Mouse (Mus musculus) megakaryocyte, embryonic 14.5 days (primary cell): ENCODE results near the gene Cd40lg.

Experiments
- FLI1 ChIP-seq: IDR thresholded peaks from 2 replicates; pipeline ENCODE4 v1.6.1; 2012; ENCODE audit warnings: low read length, inconsistent platforms, mixed read lengths
- GATA1 ChIP-seq: IDR thresholded peaks from 3 replicates; pipeline ENCODE4 v1.6.1; 2012; ENCODE audit warnings: mixed read lengths, low read length, inconsistent platforms, borderline replicate concordance

DNA sequence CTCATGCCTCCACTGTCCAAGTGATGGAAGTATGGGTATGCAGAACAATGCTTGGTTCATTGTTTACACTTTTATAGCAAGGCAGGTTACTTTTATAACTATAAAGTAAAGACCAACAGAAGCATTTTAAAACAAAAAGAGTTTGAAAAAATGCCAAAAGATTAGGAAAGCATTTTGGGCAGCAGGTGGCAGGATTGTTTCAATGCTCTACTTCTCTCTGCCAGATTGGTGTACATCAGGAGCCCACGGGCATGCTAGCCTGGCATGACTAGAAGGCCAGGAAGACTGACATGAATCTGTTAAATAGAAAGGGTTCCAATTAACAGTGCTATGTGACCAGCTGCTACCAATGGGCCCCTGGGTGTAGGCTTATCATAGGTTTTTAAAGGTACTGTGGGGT, 45.4 kb upstream of the Cd40lg start:
- TF ChIP-seq GATA1 (no peak), FLI1 (no peak)
